Mouse (Mus musculus) CH12.LX (cell line): ENCODE data around the gene Hs1bp3.

Experiments
- BHLHE40 ChIP-seq: IDR thresholded peaks from 2 replicates; pipeline ENCODE4 v1.6.1; 2011; ENCODE audit warnings: mild to moderate bottlenecking, low read depth, low read length, improper control_type of control experiment
- CHD1 ChIP-seq: IDR thresholded peaks from 2 replicates; pipeline ENCODE4 v1.6.1; 2012; ENCODE audit warnings: low read depth, low read length, improper control_type of control experiment, inconsistent platforms
- CHD2 ChIP-seq: IDR thresholded peaks from 2 replicates; pipeline ENCODE4 v1.6.1; 2011; ENCODE audit warnings: low read length, improper control_type of control experiment
- CTCF ChIP-seq, 2 experiments: IDR thresholded peaks in 1 of 2; conservative IDR thresholded peaks in 1 of 2; 2 replicates each; pipeline ENCODE4 v1.5.1; 2011 to 2012; ENCODE audit warnings: low read depth in 2 of 2, low read length in 2 of 2, improper control_type of control experiment in 1 of 2, inconsistent platforms in 1 of 2, mild to moderate bottlenecking in 1 of 2, moderate library complexity in 1 of 2
- E2F4 ChIP-seq: IDR thresholded peaks from 2 replicates; pipeline ENCODE4 v1.6.1; 2011; ENCODE audit warnings: low read depth, low read length, improper control_type of control experiment; ENCODE audit not compliant: insufficient replicate concordance
- ELF1 ChIP-seq: IDR thresholded peaks from 2 replicates; pipeline ENCODE4 v1.6.1; 2014; ENCODE audit warnings: low read depth, mild to moderate bottlenecking, inconsistent platforms, low read length, improper control_type of control experiment
- JUND ChIP-seq: conservative IDR thresholded peaks from 2 replicates; pipeline ENCODE4 v1.6.1; 2011; ENCODE audit warnings: low read depth, low read length, improper control_type of control experiment
- MAX ChIP-seq: IDR thresholded peaks from 2 replicates; pipeline ENCODE4 v1.6.1; 2011; ENCODE audit warnings: low read length, improper control_type of control experiment
- MAZ ChIP-seq: IDR thresholded peaks from 2 replicates; pipeline ENCODE4 v1.6.1; 2012; ENCODE audit warnings: low read depth, mild to moderate bottlenecking, inconsistent platforms, low read length, improper control_type of control experiment, moderate library complexity
- NELFE ChIP-seq: IDR thresholded peaks from 2 replicates; pipeline ENCODE4 v1.6.1; 2011; ENCODE audit warnings: low read depth, low read length, improper control_type of control experiment
- ZNF384 ChIP-seq: IDR thresholded peaks from 2 replicates; pipeline ENCODE4 v1.6.1; 2012; ENCODE audit warnings: low read depth, low read length, improper control_type of control experiment, inconsistent platforms

- TF ChIP-seq BHLHE40 (no peak), JUND (no peak), MAZ (no peak), CHD1 (no peak), ELF1 (no peak), NELFE (no peak), CTCF (conservative IDR thresholded peaks at IDR 0.05 in 1 of 2, IDR thresholded peaks at IDR 0.05 in 1 of 2; ENCODE audit: low read depth in 2 of 2, low read length in 2 of 2) (no peak), CHD2 (no peak), MAX (no peak), ZNF384 (no peak), E2F4 (no peak)
These were observed 70.6 kb downstream of the Hs1bp3 start for GRCm38 (mm10) chr12:8383822-8384221.
